Mouse (Mus musculus) liver, adult 2 months (tissue): Measurements from ENCODE around the gene Tmem9b. TPM values are rescaled to one million over a fixed set of nuclear protein-coding genes. Genes with fewer than 3 reads are reported as not detected.

Experiments used
- DNase-seq: peaks from one replicate; pipeline ENCODE4 v3.0.0-alpha.2; 2011; ENCODE audit warnings: low read depth, low spot score; ENCODE audit errors: extremely low read depth
- H3K27ac ChIP-seq: fragments of 200-500 bp; replicated peaks from 2 replicates; pipeline ENCODE4 v1.5.1; 2012; ENCODE audit warnings: low read depth, mild to moderate bottlenecking, control low read depth, inconsistent platforms, low read length; ENCODE audit not compliant: insufficient read depth
- H3K27me3 ChIP-seq: fragments of 200-500 bp; 2 replicates; pipeline ENCODE4 v1.6.1; 2012; ENCODE audit warnings: mild to moderate bottlenecking, moderate library complexity, low read length, inconsistent platforms; ENCODE audit not compliant: control insufficient read depth, insufficient read depth
- H3K36me3 ChIP-seq: fragments of 200-500 bp; 2 replicates; pipeline ENCODE4 v1.6.1; 2012; ENCODE audit warnings: low read length, inconsistent platforms; ENCODE audit not compliant: control insufficient read depth, insufficient read depth
- H3K4me1 ChIP-seq: fragments of 200-500 bp; 2 replicates; pipeline ENCODE4 v1.6.1; 2011; ENCODE audit warnings: low read length; ENCODE audit not compliant: control insufficient read depth, insufficient read depth
- H3K4me3 ChIP-seq: fragments of 200-500 bp; 2 replicates; pipeline ENCODE4 v1.5.1; 2011; ENCODE audit warnings: low read depth, mild to moderate bottlenecking, control low read depth, low read length, moderate library complexity; ENCODE audit not compliant: insufficient read depth
- H3K79me2 ChIP-seq: fragments of 200-500 bp; 2 replicates; pipeline ENCODE4 v1.6.1; 2012; ENCODE audit warnings: inconsistent platforms, mild to moderate bottlenecking, low read length, moderate library complexity; ENCODE audit not compliant: control insufficient read depth, insufficient read depth
- H3K9ac ChIP-seq: fragments of 200-500 bp; 2 replicates; pipeline ENCODE4 v1.6.1; 2012; ENCODE audit warnings: low read depth, mild to moderate bottlenecking, control low read depth, inconsistent platforms, low read length
- CTCF ChIP-seq: fragments of 200-500 bp; IDR thresholded peaks from 2 replicates; pipeline ENCODE4 v1.5.1; 2011; ENCODE audit warnings: low read depth, low read length, control low read depth
- POLR2A ChIP-seq: fragments of 200-500 bp; IDR thresholded peaks from 2 replicates; pipeline ENCODE4 v1.6.1; 2011; ENCODE audit warnings: low read length, control low read depth; ENCODE audit not compliant: insufficient read depth; ENCODE audit errors: extremely low read depth
- WGBS: fragments of 180-500 bp; shearing (Covaris S2); methylation state at CpG from one replicate; pipeline ENCODE4 v1.1.7; 2018; 5-methylcytosine and 5-hydroxymethylcytosine counted together
- polyA plus RNA-seq: library from polyadenylated mRNA; depleted of rRNA; stranded (reverse); fragments of >200 nt; gene quantifications from 2 replicates; pipeline ENCODE4 v1.2.3, GENCODE M21; 2012; rRNA removed
- total RNA-seq: library from RNA; depleted of rRNA; stranded (reverse); fragments of >200 nt; gene quantifications from 2 replicates; pipeline ENCODE4 v1.2.3, GENCODE M21; 2014; rRNA removed

Tmem9b gene
- total and polyA plus RNA-seq, 2 experiments, result 16.5 to 26.3 TPM

DNA sequence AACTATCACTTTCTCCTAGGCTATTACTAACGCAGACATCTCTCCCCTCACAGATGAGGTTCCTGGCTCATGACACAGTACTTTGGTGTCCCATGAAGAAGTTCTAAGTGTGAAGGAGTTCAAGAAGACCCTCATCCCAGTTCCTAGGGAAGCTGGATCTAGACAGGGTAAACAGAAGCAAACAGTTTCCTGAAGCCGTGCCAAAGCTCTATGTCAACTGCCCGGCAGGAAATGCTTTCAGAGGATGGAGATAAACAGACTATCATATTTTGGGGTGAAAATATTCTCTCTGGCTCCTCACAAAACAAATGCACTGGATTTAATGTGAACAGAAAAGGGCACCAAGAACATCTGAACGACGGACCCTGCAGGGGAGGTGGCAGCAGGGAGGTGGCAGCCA, 61.7 kb downstream of the Tmem9b start:
- H3K79me2 ChIP-seq, result no peaks in the 10 kb centered on the region
- TF ChIP-seq CTCF (no peak), POLR2A (no peak)
- H3K9ac ChIP-seq, result no peak overlapping the region
- no peaks in the 10 kb centered on the region for H3K27me3 ChIP-seq
- no peaks in the 10 kb centered on the region for H3K4me1 ChIP-seq
- peak overlapping the region; percentile 41; the same call in 1 of the 2 replicates for H3K27ac ChIP-seq
- H3K36me3 ChIP-seq, result no peaks in the 10 kb centered on the region
- no peak overlapping the region for H3K4me3 ChIP-seq
- DNase-seq, result peak; percentile 19
- 65% methylated on average over 5 of the region's 5 CpGs for WGBS

GRCm38 (mm10) chr7:109690101-109690500, 62.6 kb downstream of the Tmem9b start:
- Histone ChIP-seq H3K4me3 (no peak overlapping the region), H3K27ac (no peak overlapping the region), H3K9ac (no peak overlapping the region), H3K27me3 (no peaks in the 10 kb centered on the region), H3K79me2 (no peaks in the 10 kb centered on the region), H3K4me1 (no peaks in the 10 kb centered on the region), H3K36me3 (no peaks in the 10 kb centered on the region)
- DNase-seq, result no peak
- no peak for TF ChIP-seq CTCF
- no peak for TF ChIP-seq POLR2A
- 90% methylated on average over 3 of the region's 3 CpGs for WGBS

DNA sequence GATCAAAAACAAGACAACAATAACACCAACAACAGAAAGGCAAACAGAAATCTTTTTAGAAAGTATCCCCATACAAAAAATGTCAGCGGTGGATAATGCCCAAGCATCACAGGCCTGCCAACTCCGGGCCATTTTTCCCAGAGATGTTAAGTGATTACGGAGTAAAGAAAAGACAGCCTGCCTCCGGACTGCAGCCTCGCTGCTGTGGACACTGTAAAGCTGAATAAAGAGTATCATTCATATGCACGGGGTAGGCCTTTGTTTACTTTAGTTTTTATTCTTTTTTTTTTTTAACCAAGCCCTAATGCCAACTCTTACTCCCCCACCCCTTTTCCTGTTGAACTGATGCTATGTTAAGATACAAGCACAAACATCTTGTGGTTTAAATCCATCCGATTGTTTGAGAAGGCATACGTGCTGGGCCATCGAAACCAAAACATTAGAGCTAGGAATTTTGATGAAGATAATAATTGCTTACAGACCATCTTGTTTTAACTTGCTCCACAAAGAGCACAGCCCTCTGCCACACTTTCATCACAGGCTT, 66.0 kb downstream of the Tmem9b start:
- 75% methylated on average over 9 of the region's 9 CpGs for WGBS
- DNase-seq, result no peak
- H3K27me3 ChIP-seq, result no peaks in the 10 kb centered on the region
- no peak overlapping the region for H3K4me3 ChIP-seq
- no peaks in the 10 kb centered on the region; the same call in 1 of the 2 replicates for H3K4me1 ChIP-seq
- no peaks in the 10 kb centered on the region for H3K79me2 ChIP-seq
- no peak for TF ChIP-seq CTCF
- TF ChIP-seq POLR2A, result no peak
- no peak overlapping the region for H3K27ac ChIP-seq
- no peak overlapping the region for H3K9ac ChIP-seq
- no peaks in the 10 kb centered on the region for H3K36me3 ChIP-seq

Other genes starting within 250 kb of the Tmem9b start
- gene Trim66, start 244.7 kb downstream of the Tmem9b start, total RNA-seq, result under 0.01 and 0.07 TPM in 2 replicates
- gene Trim66, start 244.7 kb downstream of the Tmem9b start, polyA plus RNA-seq, result 0.04 and 0.06 TPM in 2 replicates
- 318 and 380 TPM in 2 replicates for gene Rpl27a, start 233.7 kb downstream of the Tmem9b start, total RNA-seq
- gene Rpl27a, start 233.7 kb downstream of the Tmem9b start, polyA plus RNA-seq, result 251 and 255 TPM in 2 replicates
- gene St5, start 49.3 kb downstream of the Tmem9b start, total RNA-seq, result 8.3 and 22.6 TPM in 2 replicates
- 36.4 and 44.1 TPM in 2 replicates for gene St5, start 49.3 kb downstream of the Tmem9b start, polyA plus RNA-seq
- 17.2 and 20.2 TPM in 2 replicates for gene Akip1, start 49.2 kb downstream of the Tmem9b start, total RNA-seq
- gene Akip1, start 49.2 kb downstream of the Tmem9b start, polyA plus RNA-seq, result 14.0 and 15.9 TPM in 2 replicates
- gene BC051019, start 29.0 kb downstream of the Tmem9b start, total RNA-seq, result not detected in 2 replicates
- gene BC051019, start 29.0 kb downstream of the Tmem9b start, polyA plus RNA-seq, result not detected in 2 replicates
- not detected in 2 replicates for gene Ascl3, start 21.1 kb downstream of the Tmem9b start, total RNA-seq
- 0.18 TPM in 1 of 2 replicates, not detected in the other for gene Ascl3, start 21.1 kb downstream of the Tmem9b start, polyA plus RNA-seq
- gene Nrip3, start 29.1 kb upstream of the Tmem9b start, total RNA-seq, result 0.07 TPM in 1 of 2 replicates, not detected in the other
- not detected in 2 replicates for gene Nrip3, start 29.1 kb upstream of the Tmem9b start, polyA plus RNA-seq
- under 0.01 TPM in 1 of 2 replicates, not detected in the other for gene Scube2, start 112.8 kb upstream of the Tmem9b start, total RNA-seq
- not detected in 2 replicates for gene Scube2, start 112.8 kb upstream of the Tmem9b start, polyA plus RNA-seq
- gene Dennd5a, start 207.6 kb upstream of the Tmem9b start, total RNA-seq, result 25.5 and 26.2 TPM in 2 replicates
- 17.4 and 24.1 TPM in 2 replicates for gene Dennd5a, start 207.6 kb upstream of the Tmem9b start, polyA plus RNA-seq
- gene Tmem41b, start 234.1 kb upstream of the Tmem9b start, total RNA-seq, result 42.9 and 43.1 TPM in 2 replicates
- gene Tmem41b, start 234.1 kb upstream of the Tmem9b start, polyA plus RNA-seq, result 21.1 and 21.6 TPM in 2 replicates